Mouse (Mus musculus): Measurements from ENCODE around the gene Atp8a2. TPM values are rescaled to one million over a fixed set of nuclear protein-coding genes. Genes with fewer than 3 reads are reported as not detected.
"Not testable (repeated sequence)": the region's sequence is repeated elsewhere in the genome, so short reads cannot be mapped to it uniquely, and the experiment has no call there.

Atp8a2 gene
- total and polyA plus RNA-seq, 2 experiments from 2014 or later = 5.2 to 115 TPM

DNA sequence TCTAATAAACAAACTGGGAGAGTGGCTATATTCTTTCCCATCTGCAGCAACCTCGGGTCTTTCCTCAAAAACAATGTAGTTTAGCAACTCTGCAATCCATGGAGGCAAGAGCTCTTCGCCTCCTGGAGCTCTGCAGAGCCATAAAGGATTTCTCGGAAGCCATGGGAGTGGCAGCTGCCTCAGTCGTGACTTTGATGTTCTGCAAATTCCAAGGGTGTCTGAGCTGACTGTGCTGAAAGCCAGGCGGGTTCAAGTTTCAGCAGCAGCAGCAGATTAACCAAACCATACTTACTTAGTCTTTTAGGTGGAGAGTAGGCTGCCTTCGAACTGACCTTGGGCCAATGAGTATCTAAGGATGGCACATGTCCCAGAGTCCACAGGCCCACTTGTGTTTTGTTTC lies 264.6 kb downstream of the Atp8a2 start:
- no peaks in the 10 kb centered on the region for H3K36me3 ChIP-seq (replicated peaks; ENCODE audit: control insufficient read depth, insufficient read depth, low read length)
- no peak overlapping the region for H3K4me2 ChIP-seq (ENCODE audit: low read depth, low read length)
- no peak overlapping the region for H3K9ac ChIP-seq (replicated peaks; ENCODE audit: low read depth, low read length)
- WGBS = 37% methylated on average over 6 of the region's 6 CpGs
- no peak overlapping the region for H3K4me3 ChIP-seq (ENCODE audit: low read depth, low read length)
- H3K4me1 ChIP-seq (ENCODE audit: control insufficient read depth, insufficient read depth) = no peaks in the 10 kb centered on the region
- H3K27me3 ChIP-seq (ENCODE audit: control insufficient read depth, insufficient read depth, low read length) = no peaks in the 10 kb centered on the region
- H3K27ac ChIP-seq (ENCODE audit: low read depth) = no peak overlapping the region
- no peak for DNase-seq (ENCODE audit: low spot score)
- ATAC-seq (ENCODE audit: insufficient read depth, low read depth) = no peak
- TF ChIP-seq CTCF (IDR thresholded peaks at IDR 0.05; ENCODE audit: low read depth) = no peak
- no peak for TF ChIP-seq EP300 (IDR thresholded peaks at IDR 0.05; ENCODE audit: low read depth)
- H3K9me3 ChIP-seq (replicated peaks; ENCODE audit: control insufficient read depth, low read length) = no peaks in the 10 kb centered on the region

DNA sequence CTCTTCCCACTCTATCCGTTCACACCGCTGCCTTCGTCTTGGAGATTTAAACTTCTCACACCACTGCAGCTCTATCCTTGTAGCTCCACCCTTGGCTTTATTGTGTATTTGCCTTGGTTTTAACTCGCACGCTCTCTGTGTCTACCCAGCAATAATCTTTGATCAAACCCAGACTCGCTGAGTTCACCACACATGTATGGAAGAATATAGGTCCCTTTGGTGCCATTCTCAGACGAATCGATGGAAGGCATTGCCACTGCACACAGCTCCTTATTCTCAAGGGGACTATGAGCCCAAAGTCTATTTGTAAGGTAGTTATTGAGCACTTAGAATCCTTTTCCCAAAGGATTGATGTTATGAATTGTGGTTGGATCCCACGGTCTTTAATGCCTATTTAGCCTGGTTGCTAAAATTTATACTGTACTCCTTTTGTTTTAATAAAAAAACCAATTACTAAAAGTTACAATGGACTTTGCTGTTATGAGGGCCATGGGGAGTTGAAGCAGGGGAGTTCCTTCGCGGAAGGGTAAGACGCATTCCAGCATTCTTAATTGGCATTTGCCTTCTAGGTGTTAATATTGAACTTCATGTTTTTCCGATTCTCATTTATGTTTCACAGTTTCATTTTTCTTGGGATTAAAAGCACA lies 265.4 kb downstream of the Atp8a2 start:
- no peaks in the 10 kb centered on the region for H3K4me1 ChIP-seq (ENCODE audit: control insufficient read depth, insufficient read depth)
- H3K27me3 ChIP-seq (ENCODE audit: control insufficient read depth, insufficient read depth, low read length) = no peaks in the 10 kb centered on the region
- no peak overlapping the region for H3K4me2 ChIP-seq (ENCODE audit: low read depth, low read length)
- no peaks in the 10 kb centered on the region for H3K9me3 ChIP-seq (replicated peaks; ENCODE audit: control insufficient read depth, low read length)
- H3K4me3 ChIP-seq (ENCODE audit: low read depth, low read length) = no peak overlapping the region
- H3K9ac ChIP-seq (replicated peaks; ENCODE audit: low read depth, low read length) = no peak overlapping the region
- ATAC-seq (ENCODE audit: insufficient read depth, low read depth) (no peak), DNase-seq (ENCODE audit: low spot score) (no peak)
- WGBS = 91% methylated on average over 13 of the region's 13 CpGs
- no peak overlapping the region for H3K27ac ChIP-seq (ENCODE audit: low read depth)
- H3K36me3 ChIP-seq (replicated peaks; ENCODE audit: control insufficient read depth, insufficient read depth, low read length) = no peaks in the 10 kb centered on the region
- TF ChIP-seq CTCF (IDR thresholded peaks at IDR 0.05; ENCODE audit: low read depth) = no peak
- TF ChIP-seq EP300 (IDR thresholded peaks at IDR 0.05; ENCODE audit: low read depth) = no peak

DNA sequence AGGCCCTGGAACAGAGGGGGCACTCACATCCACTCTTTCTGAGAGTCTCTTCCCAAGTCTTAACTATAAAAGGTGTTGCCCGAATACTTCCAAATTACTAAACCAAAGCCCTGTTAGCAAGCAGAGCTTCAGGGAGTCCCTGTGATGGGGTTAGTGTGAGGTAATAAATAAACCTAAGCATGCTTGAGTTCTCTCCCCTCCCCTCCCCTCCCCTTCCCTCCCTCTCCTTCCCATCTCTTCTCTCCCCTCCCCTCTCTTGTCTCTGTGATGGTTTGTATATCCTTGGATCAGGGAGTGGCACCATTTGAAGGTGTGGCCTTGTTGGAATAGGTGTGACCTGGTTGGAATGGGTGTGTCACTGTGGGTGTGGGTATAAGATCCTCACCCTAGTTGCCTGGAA lies 267.8 kb downstream of the Atp8a2 start:
- not testable (repeated sequence) for H3K9ac ChIP-seq (replicated peaks; ENCODE audit: low read depth, low read length); H3K4me1 ChIP-seq (ENCODE audit: control insufficient read depth, insufficient read depth); DNase-seq (ENCODE audit: low spot score); H3K36me3 ChIP-seq (replicated peaks; ENCODE audit: control insufficient read depth, insufficient read depth, low read length); H3K27me3 ChIP-seq (ENCODE audit: control insufficient read depth, insufficient read depth, low read length); ATAC-seq (ENCODE audit: insufficient read depth, low read depth); H3K4me3 ChIP-seq (ENCODE audit: low read depth, low read length); H3K9me3 ChIP-seq (replicated peaks; ENCODE audit: control insufficient read depth, low read length); H3K27ac ChIP-seq (ENCODE audit: low read depth); H3K4me2 ChIP-seq (ENCODE audit: low read depth, low read length)
- 86% methylated on average over 1 of the region's 1 CpGs for WGBS

DNA sequence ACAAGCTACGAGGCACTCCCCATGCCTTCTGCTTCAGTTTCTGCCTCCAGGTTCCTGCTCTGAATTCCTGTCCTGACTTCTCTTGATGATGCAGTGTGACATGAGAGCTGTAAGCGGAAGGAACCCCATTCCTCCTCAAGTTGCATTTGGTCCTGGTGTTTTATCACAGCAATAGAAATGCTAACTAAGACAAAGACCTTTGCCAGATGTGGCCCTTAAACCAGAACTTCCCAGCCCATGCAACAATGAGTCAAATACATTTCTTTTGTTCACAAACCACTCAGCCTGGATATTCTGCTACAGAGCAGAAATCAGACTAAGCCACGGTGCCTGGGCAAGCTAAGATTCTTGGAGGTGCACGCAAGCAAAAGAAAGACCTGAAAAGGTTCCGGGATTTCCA lies 268.2 kb downstream of the Atp8a2 start:
- Histone ChIP-seq H3K9ac (replicated peaks; ENCODE audit: low read depth, low read length) (no peak overlapping the region), H3K9me3 (replicated peaks; ENCODE audit: control insufficient read depth, low read length) (no peaks in the 10 kb centered on the region), H3K4me3 (ENCODE audit: low read depth, low read length) (no peak overlapping the region), H3K27ac (ENCODE audit: low read depth) (no peak overlapping the region), H3K27me3 (ENCODE audit: control insufficient read depth, insufficient read depth, low read length) (no peaks in the 10 kb centered on the region), H3K4me2 (ENCODE audit: low read depth, low read length) (no peak overlapping the region), H3K4me1 (ENCODE audit: control insufficient read depth, insufficient read depth) (no peaks in the 10 kb centered on the region), H3K36me3 (replicated peaks; ENCODE audit: control insufficient read depth, insufficient read depth, low read length) (no peaks in the 10 kb centered on the region)
- 85% methylated on average over 5 of the region's 5 CpGs for WGBS
- TF ChIP-seq CTCF (IDR thresholded peaks at IDR 0.05; ENCODE audit: low read depth) (no peak), EP300 (IDR thresholded peaks at IDR 0.05; ENCODE audit: low read depth) (no peak)
- ATAC-seq (ENCODE audit: insufficient read depth, low read depth) (no peak), DNase-seq (ENCODE audit: low spot score) (no peak)

GRCm38 (mm10) chr14:59927804-59928203 lies 269.2 kb downstream of the Atp8a2 start:
- WGBS = 70% methylated on average over 5 of the region's 5 CpGs

GRCm38 (mm10) chr14:59919865-59920264 lies 277.1 kb downstream of the Atp8a2 start:
- no peak for TF ChIP-seq EP300 (IDR thresholded peaks at IDR 0.05; ENCODE audit: low read depth)
- ATAC-seq (ENCODE audit: insufficient read depth, low read depth) = no peak

More at GRCm38 (mm10) chr14:59927804-59928203, 269.2 kb downstream of the Atp8a2 start:
- TF ChIP-seq EP300 (IDR thresholded peaks at IDR 0.05; ENCODE audit: low read depth) = no peak
- no peak for TF ChIP-seq CTCF (IDR thresholded peaks at IDR 0.05; ENCODE audit: low read depth)
- ATAC-seq (ENCODE audit: insufficient read depth, low read depth) (no peak), DNase-seq (ENCODE audit: low spot score) (no peak)
- Histone ChIP-seq H3K4me3 (ENCODE audit: low read depth, low read length) (no peak overlapping the region), H3K4me1 (ENCODE audit: control insufficient read depth, insufficient read depth) (no peaks in the 10 kb centered on the region), H3K36me3 (replicated peaks; ENCODE audit: control insufficient read depth, insufficient read depth, low read length) (no peaks in the 10 kb centered on the region), H3K27me3 (ENCODE audit: control insufficient read depth, insufficient read depth, low read length) (no peaks in the 10 kb centered on the region), H3K4me2 (ENCODE audit: low read depth, low read length) (no peak overlapping the region), H3K27ac (ENCODE audit: low read depth) (no peak overlapping the region), H3K9ac (replicated peaks; ENCODE audit: low read depth, low read length) (no peak overlapping the region), H3K9me3 (replicated peaks; ENCODE audit: control insufficient read depth, low read length) (no peaks in the 10 kb centered on the region)

More at GRCm38 (mm10) chr14:59919865-59920264, 277.1 kb downstream of the Atp8a2 start:
- H3K36me3 ChIP-seq (replicated peaks; ENCODE audit: control insufficient read depth, insufficient read depth, low read length) = no peaks in the 10 kb centered on the region
- WGBS = 80% methylated on average over 8 of the region's 8 CpGs
- no peak overlapping the region for H3K9ac ChIP-seq (replicated peaks; ENCODE audit: low read depth, low read length)
- DNase-seq (ENCODE audit: low spot score) = no peak
- no peak overlapping the region for H3K4me2 ChIP-seq (ENCODE audit: low read depth, low read length)
- H3K27ac ChIP-seq (ENCODE audit: low read depth) = no peak overlapping the region
- no peaks in the 10 kb centered on the region; the same call in 1 of the 2 replicates for H3K27me3 ChIP-seq (ENCODE audit: control insufficient read depth, insufficient read depth, low read length)
- no peak overlapping the region for H3K4me3 ChIP-seq (ENCODE audit: low read depth, low read length)
- no peaks in the 10 kb centered on the region for H3K4me1 ChIP-seq (ENCODE audit: control insufficient read depth, insufficient read depth)
- no peaks in the 10 kb centered on the region for H3K9me3 ChIP-seq (replicated peaks; ENCODE audit: control insufficient read depth, low read length)

All from heart, postnatal 0 days (tissue).